Mouse (Mus musculus) heart, embryonic 12.5 days (tissue): ENCODE measurements around the gene Gtpbp8. TPM values are rescaled to one million over a fixed set of nuclear protein-coding genes. Genes with fewer than 3 reads are reported as not detected.

ENCODE experiments used
- ATAC-seq: fragments of 200-750 bp; cut with Nextera tagmentation; 2 replicates; pipeline ENCODE4 v1.8.0; 2017; ENCODE audit warnings: moderate TSS enrichment, moderate library complexity; ENCODE audit not compliant: insufficient number of reproducible peaks, low FRiP score
- H3K27ac ChIP-seq: fragments of 300-500 bp; sonication (generic); 2 replicates; pipeline ENCODE4 v1.5.1; 2016; ENCODE audit warnings: mild to moderate bottlenecking, moderate library complexity; ENCODE audit not compliant: poor library complexity, severe bottlenecking
- H3K27me3 ChIP-seq: fragments of 300-500 bp; sonication (generic); replicated peaks from 2 replicates; pipeline ENCODE4 v1.6.1; 2016; ENCODE audit warnings: mild to moderate bottlenecking, moderate library complexity
- H3K36me3 ChIP-seq: fragments of 300-500 bp; sonication (generic); 2 replicates; pipeline ENCODE4 v1.6.1; 2016; ENCODE audit warnings: mild to moderate bottlenecking, moderate library complexity
- H3K4me1 ChIP-seq: fragments of 300-500 bp; sonication (generic); replicated peaks from 2 replicates; pipeline ENCODE4 v1.6.1; 2016; ENCODE audit warnings: mild to moderate bottlenecking
- H3K4me2 ChIP-seq: fragments of 300-500 bp; sonication (generic); 2 replicates; pipeline ENCODE4 v1.6.1; 2016; ENCODE audit warnings: mild to moderate bottlenecking, moderate library complexity
- H3K4me3 ChIP-seq: fragments of 300-500 bp; sonication (generic); 2 replicates; pipeline ENCODE4 v1.5.1; 2016; ENCODE audit warnings: mild to moderate bottlenecking
- H3K9ac ChIP-seq: fragments of 300-500 bp; sonication (generic); 2 replicates; pipeline ENCODE4 v1.6.1; 2016; ENCODE audit warnings: mild to moderate bottlenecking, moderate library complexity
- H3K9me3 ChIP-seq: fragments of 300-500 bp; sonication (generic); replicated peaks from 2 replicates; pipeline ENCODE4 v1.6.1; 2016; ENCODE audit warnings: mild to moderate bottlenecking, moderate library complexity
- WGBS: fragments of 180-500 bp; shearing (Covaris S2); methylation state at CpG from one replicate; pipeline ENCODE4 v1.1.7; 2016; 5-methylcytosine and 5-hydroxymethylcytosine counted together
- polyA plus RNA-seq: library from polyadenylated mRNA; unstranded; fragments of >200 nt; fragmentation: Nextera tagmentation; extraction: Ambion mirVana; gene quantifications from 2 replicates; pipeline ENCODE4 v1.2.1, GENCODE M21; 2016

Gene Gtpbp8
- polyA plus RNA-seq, 1 experiment from 2014 or later = 27.6 TPM

- H3K4me1 ChIP-seq = peaks cover 20% of the 10 kb centered on the region
- no peak overlapping the region for H3K27ac ChIP-seq
- 8% methylated on average over 17 of the region's 18 CpGs for WGBS
- H3K4me2 ChIP-seq = peak overlapping the region; percentile 66
- peak overlapping the region; percentile 37 for H3K4me3 ChIP-seq
- no peaks in the 10 kb centered on the region for H3K9me3 ChIP-seq
- H3K27me3 ChIP-seq = no peaks in the 10 kb centered on the region
- no peak for ATAC-seq
- H3K9ac ChIP-seq = peak overlapping the region; percentile 52; the same call in 1 of the 2 replicates
- H3K36me3 ChIP-seq = no peaks in the 10 kb centered on the region
Measured at GRCm38 (mm10) chr16:44687719-44688420, 58.3 kb downstream of the Gtpbp8 start.

- peak overlapping the region; percentile 66 for H3K4me2 ChIP-seq
- peaks cover 20% of the 10 kb centered on the region for H3K4me1 ChIP-seq
- no peaks in the 10 kb centered on the region for H3K27me3 ChIP-seq
- 0 out of 2 replicates have a peak, but pooled peaks cover 3% of the 10 kb centered on the region for H3K9me3 ChIP-seq
- 56% methylated on average over 20 of the region's 20 CpGs for WGBS
- 0 out of 2 replicates have a peak overlapping the region, but pooled peaks have one; percentile 52 for H3K9ac ChIP-seq
- H3K4me3 ChIP-seq = peak overlapping the region; percentile 37
- H3K36me3 ChIP-seq = no peaks in the 10 kb centered on the region
- no peak for ATAC-seq
- H3K27ac ChIP-seq = no peak overlapping the region
Measured at GRCm38 (mm10) chr16:44686991-44687718, 59.0 kb downstream of the Gtpbp8 start.

Other genes with a start within 250 kb of the Gtpbp8 start
- 7.9 and 9.3 TPM in 2 replicates for gene Boc, start 187.5 kb downstream of the Gtpbp8 start, polyA plus RNA-seq
- gene Nepro, start 22.1 kb downstream of the Gtpbp8 start, polyA plus RNA-seq = 6.8 and 7.1 TPM in 2 replicates
- 1.7 and 1.8 TPM in 2 replicates for gene Cd200r1, start 19.4 kb upstream of the Gtpbp8 start, polyA plus RNA-seq
- not detected in 2 replicates for gene Cd200r4, start 65.4 kb upstream of the Gtpbp8 start, polyA plus RNA-seq
- gene Cd200r2, start 120.7 kb upstream of the Gtpbp8 start, polyA plus RNA-seq = 0.37 and 0.39 TPM in 2 replicates
- 0.13 and 0.27 TPM in 2 replicates for gene Cd200r3, start 197.3 kb upstream of the Gtpbp8 start, polyA plus RNA-seq